14 mouse cellular contexts compared by ENCODE assay signal in genomic region chr14:31605514-31605913, GRCm38 (mm10). TPM values are rescaled to one million over a fixed set of nuclear protein-coding genes. Genes with fewer than 3 reads are reported as not detected.
DNase-seq lines count a peak whose midpoint lies in the region; ATAC-seq and TF ChIP-seq lines count a peak whose summit lies in the region.
"Had no signal": no experiment of that assay in that cellular context is flagged by ENCODE, and none has a peak within 500 bp of the region (broad histone marks: within the 10 kb centered on the region; RNA-seq: fewer than 3 reads in every experiment).

No protein-coding gene starts in this region.

- in situ Hi-C loops in Patski (cut with MboI; ENCODE audit: low pct_unique_long_range_greater_than_20kb), result loop anchor here (5.0 kb wide), 1 partner anchor 88 kb away; no protein-coding TSS in a partner anchor

- peak; percentile 7 to 9 for DNase-seq in cerebellum, postnatal 36 days
- DNase-seq in cerebellum, adult 11-12 months, result no peak
- no peak for DNase-seq in liver, adult 2 months (ENCODE audit: extremely low read depth, low read depth, low spot score)
- no peak for DNase-seq in Patski (ENCODE audit: low read depth, low spot score)
- DNase-seq in splenic B cell, adult 2 months (ENCODE audit: low read depth, low spot score), result peak; percentile 18
- no peak for DNase-seq in forebrain, postnatal 0 days
- DNase-seq: adrenal gland, adult 2 months had no signal

- no peaks in the 10 kb centered on the region for H3K27me3 ChIP-seq in liver, adult 2 months (ENCODE audit: control insufficient read depth, insufficient read depth, low read length)
- no peaks in the 10 kb centered on the region for H3K27me3 ChIP-seq in liver, embryonic 12.5 days (replicated peaks)
- H3K27me3 ChIP-seq in Patski, result no peaks in the 10 kb centered on the region
- H3K27me3 ChIP-seq in splenic B cell, adult 2 months (ENCODE audit: control insufficient read depth, insufficient read depth, low read length, poor library complexity, severe bottlenecking), result no peaks in the 10 kb centered on the region
- no peaks in the 10 kb centered on the region for H3K27me3 ChIP-seq in forebrain, postnatal 0 days (ENCODE audit: insufficient read depth, low read length)

- H3K9ac ChIP-seq in liver, adult 2 months (ENCODE audit: low read depth, low read length), result no peak overlapping the region
- H3K9ac ChIP-seq in liver, embryonic 12.5 days, result no peak overlapping the region
- no peak overlapping the region for H3K9ac ChIP-seq in forebrain, postnatal 0 days

- WGBS in liver, adult 2 months, result 70% methylated on average over 6 of the region's 6 CpGs
- 47% methylated on average over 6 of the region's 6 CpGs for WGBS in liver, embryonic 12.5 days (ENCODE audit: insufficient replicate concordance)
- WGBS in forebrain, postnatal 0 days, result 66% methylated on average over 6 of the region's 6 CpGs

- no peak overlapping the region for H3K27ac ChIP-seq in liver, adult 2 months (replicated peaks; ENCODE audit: insufficient read depth, low read depth, low read length)
- no peak overlapping the region for H3K27ac ChIP-seq in liver, embryonic 12.5 days
- no peak overlapping the region for H3K27ac ChIP-seq in forebrain, postnatal 0 days (ENCODE audit: low read depth, low read length)

- POLR2A ChIA-PET in Patski (lab: Charles Lee), result no interaction called here

- H3K4me1 ChIP-seq in liver, adult 2 months (ENCODE audit: control insufficient read depth, insufficient read depth, low read length), result no peaks in the 10 kb centered on the region
- peaks cover 24% of the 10 kb centered on the region for H3K4me1 ChIP-seq in liver, embryonic 12.5 days
- no peaks in the 10 kb centered on the region for H3K4me1 ChIP-seq in forebrain, postnatal 0 days (ENCODE audit: insufficient read depth)

- no peaks in the 10 kb centered on the region for H3K9me3 ChIP-seq in liver, embryonic 12.5 days (replicated peaks)
- H3K9me3 ChIP-seq in forebrain, postnatal 0 days (ENCODE audit: low read length), result no peaks in the 10 kb centered on the region

- CTCF ChIA-PET in Patski (lab: Charles Lee), result interaction anchor here (1.1 to 3.2 kb wide), 5 partner anchors 9 to 182 kb away, joined by 3 to 17 read pairs (median 4); no protein-coding TSS in a partner anchor

- no peak for ATAC-seq in liver, embryonic 12.5 days
- ATAC-seq in Patski, result no peak
- ATAC-seq in forebrain, postnatal 0 days, result no peak
- no peak for ATAC-seq in erythroblast, adult 5-6 weeks (replicated peaks; ENCODE audit: low FRiP score, poor library complexity, severe bottlenecking)

- peaks cover 63% of the 10 kb centered on the region for H3K36me3 ChIP-seq in liver, adult 2 months (ENCODE audit: control insufficient read depth, insufficient read depth, low read length)
- H3K36me3 ChIP-seq in liver, embryonic 12.5 days, result no peaks in the 10 kb centered on the region
- no peaks in the 10 kb centered on the region for H3K36me3 ChIP-seq in splenic B cell, adult 2 months (ENCODE audit: control insufficient read depth, insufficient read depth, low read length, poor library complexity, severe bottlenecking)
- no peaks in the 10 kb centered on the region for H3K36me3 ChIP-seq in forebrain, postnatal 0 days (ENCODE audit: insufficient read depth)

- TF ChIP-seq POLR2A in liver, adult 2 months (IDR thresholded peaks at IDR 0.05; ENCODE audit: extremely low read depth, insufficient read depth, low read length), result no peak

- no peak overlapping the region for H3K4me3 ChIP-seq in liver, adult 2 months (ENCODE audit: insufficient read depth, low read depth, low read length)
- H3K4me3 ChIP-seq in liver, embryonic 12.5 days, result no peak overlapping the region
- H3K4me3 ChIP-seq in forebrain, postnatal 0 days (ENCODE audit: low read depth, low read length), result no peak overlapping the region

- peak; percentile 54 for TF ChIP-seq CTCF in liver, adult 2 months (IDR thresholded peaks at IDR 0.05; ENCODE audit: low read depth, low read length)
- peak; percentile 37 for TF ChIP-seq CTCF in Patski (IDR thresholded peaks at IDR 0.05)
- no peak for TF ChIP-seq CTCF in forebrain, postnatal 0 days (IDR thresholded peaks at IDR 0.05; ENCODE audit: low read depth)

- H3K79me2 ChIP-seq in liver, adult 2 months (ENCODE audit: control insufficient read depth, insufficient read depth, low read length), result no peaks in the 10 kb centered on the region

- H3K4me2 ChIP-seq in liver, embryonic 12.5 days, result no peak overlapping the region
- H3K4me2 ChIP-seq in forebrain, postnatal 0 days (ENCODE audit: low read depth), result no peak overlapping the region

RNA-seq across cellular contexts. Expression of gene Colq, which starts 14.4 kb away (rescaled TPM):
- under 0.01 TPM in 1 of 2 replicates, not detected in the other for total RNA-seq in liver, adult 2 months (2014; rRNA removed)
- polyA plus RNA-seq in liver, adult 2 months (2012; rRNA removed), result 0.06 and 0.09 TPM in 2 replicates
- polyA plus RNA-seq in liver, embryonic 12.5 days (2016; fragmentation: Nextera tagmentation; extraction: Ambion mirVana), result 0.05 and 0.22 TPM in 2 replicates
- polyA plus RNA-seq in Patski (2021), result not detected
- total RNA-seq in forebrain, postnatal 0 days (2014; rRNA removed), result 0.43 TPM in 1 of 2 replicates, not detected in the other
- polyA plus RNA-seq in forebrain, postnatal 0 days (2015; fragmentation: Nextera tagmentation; extraction: Ambion mirVana), result 0.13 TPM in 1 of 2 replicates, not detected in the other
- total RNA-seq in erythroblast, adult 5-6 weeks (2015; ENCODE audit: low replicate concordance), result not detected in 2 replicates
- total RNA-seq in erythroblast, adult 5-6 weeks (2017; ENCODE audit: low replicate concordance), result 0.42 TPM in 1 of 2 replicates, not detected in the other
- total RNA-seq: adrenal gland, adult 2 months; common myeloid progenitor, adult 5-6 weeks; hematopoietic stem cell, adult 5-6 weeks had no signal
- polyA plus RNA-seq: forebrain, embryonic 11.5 days had no signal

RNA-seq across cellular contexts. Expression of gene Gm49387, which starts 35.2 kb away (rescaled TPM):
- total RNA-seq in liver, adult 2 months (2014; rRNA removed), result 0.81 TPM in 1 of 2 replicates, not detected in the other
- polyA plus RNA-seq in liver, adult 2 months (2012; rRNA removed), result 2.6 and 10.0 TPM in 2 replicates
- polyA plus RNA-seq in liver, embryonic 12.5 days (2016; fragmentation: Nextera tagmentation; extraction: Ambion mirVana), result 0.37 and 1.3 TPM in 2 replicates
- 5.8 TPM for polyA plus RNA-seq in Patski (2021)
- not detected in 2 replicates for total RNA-seq in forebrain, postnatal 0 days (2014; rRNA removed)
- polyA plus RNA-seq in forebrain, postnatal 0 days (2015; fragmentation: Nextera tagmentation; extraction: Ambion mirVana), result 0.21 and 1.6 TPM in 2 replicates
- total RNA-seq in erythroblast, adult 5-6 weeks (2015; ENCODE audit: low replicate concordance), result 2.7 TPM in 1 of 2 replicates, not detected in the other
- not detected in 2 replicates for total RNA-seq in erythroblast, adult 5-6 weeks (2017; ENCODE audit: low replicate concordance)
- total RNA-seq: common myeloid progenitor, adult 5-6 weeks; hematopoietic stem cell, adult 5-6 weeks; left cerebral cortex, postnatal 4 days had no signal
- polyA plus RNA-seq: adrenal gland, adult 2 months; forebrain, embryonic 11.5 days; gonadal fat pad, adult 2 months had no signal

RNA-seq across cellular contexts. Expression of gene Btd, which starts 35.3 kb away (rescaled TPM):
- 42.3 and 60.7 TPM in 2 replicates for total RNA-seq in liver, adult 2 months (2014; rRNA removed)
- 91.4 and 103 TPM in 2 replicates for polyA plus RNA-seq in liver, adult 2 months (2012; rRNA removed)
- 8.8 and 9.6 TPM in 2 replicates for polyA plus RNA-seq in liver, embryonic 12.5 days (2016; fragmentation: Nextera tagmentation; extraction: Ambion mirVana)
- polyA plus RNA-seq in Patski (2021), result 42.7 TPM
- total RNA-seq in forebrain, postnatal 0 days (2014; rRNA removed), result 21.2 and 22.7 TPM in 2 replicates
- polyA plus RNA-seq in forebrain, postnatal 0 days (2015; fragmentation: Nextera tagmentation; extraction: Ambion mirVana), result 16.4 and 19.5 TPM in 2 replicates
- 5.6 and 18.3 TPM in 2 replicates for total RNA-seq in erythroblast, adult 5-6 weeks (2015; ENCODE audit: low replicate concordance)
- 4.5 and 5.3 TPM in 2 replicates for total RNA-seq in erythroblast, adult 5-6 weeks (2017; ENCODE audit: low replicate concordance)

RNA-seq across cellular contexts. Expression of gene Hacl1, which starts 35.6 kb away (rescaled TPM):
- 569 and 647 TPM in 2 replicates for total RNA-seq in liver, adult 2 months (2014; rRNA removed)
- 592 and 631 TPM in 2 replicates for polyA plus RNA-seq in liver, adult 2 months (2012; rRNA removed)
- polyA plus RNA-seq in liver, embryonic 12.5 days (2016; fragmentation: Nextera tagmentation; extraction: Ambion mirVana), result 7.4 and 9.8 TPM in 2 replicates
- 27.5 TPM for polyA plus RNA-seq in Patski (2021)
- 6.4 and 7.7 TPM in 2 replicates for total RNA-seq in forebrain, postnatal 0 days (2014; rRNA removed)
- 6.5 and 7.5 TPM in 2 replicates for polyA plus RNA-seq in forebrain, postnatal 0 days (2015; fragmentation: Nextera tagmentation; extraction: Ambion mirVana)
- total RNA-seq in erythroblast, adult 5-6 weeks (2015; ENCODE audit: low replicate concordance), result 0.58 and 11.5 TPM in 2 replicates
- total RNA-seq in erythroblast, adult 5-6 weeks (2017; ENCODE audit: low replicate concordance), result 11.2 and 18.7 TPM in 2 replicates

Comparison
In these comparisons a context has a peak if more than half of its experiments do, and no peak if none do; other contexts are left out.
1. DNase-seq: peak in cerebellum, postnatal 36 days (2 of 2) and splenic B cell, adult 2 months (single experiment); none in cerebellum, adult 11-12 months (single experiment), liver, adult 2 months (single experiment), Patski (single experiment) and forebrain, postnatal 0 days (single experiment).